Mouse (Mus musculus): ENCODE data around the gene Sema3e.

DNA sequence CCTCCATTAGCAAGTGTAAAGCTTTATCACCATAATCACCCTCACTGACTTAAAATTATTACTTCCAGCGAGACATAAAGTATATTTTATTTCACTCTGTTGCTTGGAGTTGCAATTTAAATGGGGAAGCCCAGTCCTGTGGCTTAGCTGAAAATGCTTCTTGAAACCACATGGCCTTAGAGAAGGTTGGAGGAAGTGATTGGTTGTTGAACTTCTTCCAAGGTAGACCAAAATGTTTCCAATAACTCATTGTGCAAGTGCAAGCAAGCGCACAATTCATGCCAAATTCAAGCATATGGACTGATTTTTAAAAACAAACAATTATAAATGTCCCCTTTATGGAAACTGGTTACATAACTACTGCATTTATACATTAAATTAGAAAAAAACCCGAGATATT lies 206.0 kb downstream of the Sema3e start:
- TF ChIP-seq CTCF (IDR thresholded peaks at IDR 0.05; ENCODE audit: low read depth) (no peak), EP300 (IDR thresholded peaks at IDR 0.05; ENCODE audit: low read depth) (no peak)

All from liver, embryonic 14.5 days (tissue).